Mouse (Mus musculus) brain, embryonic 14.5 days (tissue): Measurements from ENCODE around the gene Eef1e1.

Experiments used
- CTCF ChIP-seq: fragments of 200-500 bp; IDR thresholded peaks from 2 replicates; pipeline ENCODE4 v1.5.1; 2012; ENCODE audit warnings: inconsistent platforms, mild to moderate bottlenecking, moderate library complexity, borderline replicate concordance; ENCODE audit not compliant: insufficient read depth, insufficient read length; ENCODE audit errors: extremely low read depth
- POLR2A ChIP-seq: fragments of 200-500 bp; IDR thresholded peaks from 2 replicates; pipeline ENCODE4 v1.6.1; 2012; ENCODE audit warnings: mild to moderate bottlenecking, inconsistent platforms, borderline replicate concordance; ENCODE audit not compliant: poor library complexity, insufficient read depth, insufficient read length, severe bottlenecking; ENCODE audit errors: extremely low read depth

- TF ChIP-seq CTCF (no peak), POLR2A (no peak)
Measured at GRCm38 (mm10) chr13:38602966-38603365, 55.9 kb downstream of the Eef1e1 start.
